Mouse (Mus musculus): ENCODE results near the gene Btg2. TPM values are rescaled to one million over a fixed set of nuclear protein-coding genes. Genes with fewer than 3 reads are reported as not detected.

The Btg2 gene
- polyA plus RNA-seq, 1 experiment = 53.4 TPM

- Histone ChIP-seq H3K4me3 (ENCODE audit: insufficient read depth, low read depth, low read length) (peak overlapping the region; percentile 95), H3K27ac (replicated peaks; ENCODE audit: low read depth, low read length) (peak overlapping the region; percentile 10; the same call in 1 of the 2 replicates), H3K4me1 (ENCODE audit: control insufficient read depth, insufficient read depth, insufficient read length, low read length) (peaks cover 30% of the 10 kb centered on the region)
These were observed 2.1 kb downstream of the Btg2 start for GRCm38 (mm10) chr1:134076789-134077188.

- Histone ChIP-seq H3K27ac (replicated peaks; ENCODE audit: low read depth, low read length) (no peak overlapping the region), H3K4me3 (ENCODE audit: insufficient read depth, low read depth, low read length) (peak overlapping the region; percentile 95), H3K4me1 (ENCODE audit: control insufficient read depth, insufficient read depth, insufficient read length, low read length) (peaks cover 30% of the 10 kb centered on the region)
These were observed 3.4 kb downstream of the Btg2 start for GRCm38 (mm10) chr1:134075532-134075931.

- Histone ChIP-seq H3K4me1 (ENCODE audit: control insufficient read depth, insufficient read depth, insufficient read length, low read length) (peaks cover 23% of the 10 kb centered on the region), H3K4me3 (ENCODE audit: insufficient read depth, low read depth, low read length) (peak overlapping the region; percentile 10; the same call in 1 of the 2 replicates), H3K27ac (replicated peaks; ENCODE audit: low read depth, low read length) (no peak overlapping the region)
These were observed 4.3 kb downstream of the Btg2 start for GRCm38 (mm10) chr1:134074606-134075005.

GRCm38 (mm10) chr1:134074184-134074583 lies 4.7 kb downstream of the Btg2 start:
- H3K4me3 ChIP-seq (ENCODE audit: insufficient read depth, low read depth, low read length) = no peak overlapping the region
- peaks cover 23% of the 10 kb centered on the region for H3K4me1 ChIP-seq (ENCODE audit: control insufficient read depth, insufficient read depth, insufficient read length, low read length)
- no peak overlapping the region for H3K27ac ChIP-seq (replicated peaks; ENCODE audit: low read depth, low read length)

GRCm38 (mm10) chr1:134073658-134074057 lies 5.3 kb downstream of the Btg2 start:
- no peak overlapping the region for H3K27ac ChIP-seq (replicated peaks; ENCODE audit: low read depth, low read length)
- peaks cover 23% of the 10 kb centered on the region for H3K4me1 ChIP-seq (ENCODE audit: control insufficient read depth, insufficient read depth, insufficient read length, low read length)
- no peak overlapping the region for H3K4me3 ChIP-seq (ENCODE audit: insufficient read depth, low read depth, low read length)

GRCm38 (mm10) chr1:134073061-134073564 lies 5.8 kb downstream of the Btg2 start:
- Histone ChIP-seq H3K4me1 (ENCODE audit: control insufficient read depth, insufficient read depth, insufficient read length, low read length) (peaks cover 23% of the 10 kb centered on the region), H3K27ac (replicated peaks; ENCODE audit: low read depth, low read length) (peak overlapping the region; percentile 13; the same call in 1 of the 2 replicates), H3K4me3 (ENCODE audit: insufficient read depth, low read depth, low read length) (no peak overlapping the region)

GRCm38 (mm10) chr1:134071411-134072018 lies 7.4 kb downstream of the Btg2 start:
- peaks cover 23% of the 10 kb centered on the region for H3K4me1 ChIP-seq (ENCODE audit: control insufficient read depth, insufficient read depth, insufficient read length, low read length)

GRCm38 (mm10) chr1:134070099-134070669 lies 8.7 kb downstream of the Btg2 start:
- peaks cover 36% of the 10 kb centered on the region for H3K4me1 ChIP-seq (ENCODE audit: control insufficient read depth, insufficient read depth, insufficient read length, low read length)
- no peak overlapping the region for H3K27ac ChIP-seq (replicated peaks; ENCODE audit: low read depth, low read length)
- H3K4me3 ChIP-seq (ENCODE audit: insufficient read depth, low read depth, low read length) = no peak overlapping the region

More at GRCm38 (mm10) chr1:134071411-134072018, 7.4 kb downstream of the Btg2 start:
- Histone ChIP-seq H3K27ac (replicated peaks; ENCODE audit: low read depth, low read length) (no peak overlapping the region; the same call in 1 of the 2 replicates), H3K4me3 (ENCODE audit: insufficient read depth, low read depth, low read length) (no peak overlapping the region)

- Histone ChIP-seq H3K4me1 (ENCODE audit: control insufficient read depth, insufficient read depth, insufficient read length, low read length) (peaks cover 43% of the 10 kb centered on the region), H3K4me3 (ENCODE audit: insufficient read depth, low read depth, low read length) (no peak overlapping the region), H3K27ac (replicated peaks; ENCODE audit: low read depth, low read length) (peak overlapping the region; percentile 90)
These were observed 11.7 kb downstream of the Btg2 start for GRCm38 (mm10) chr1:134067143-134067619.

GRCm38 (mm10) chr1:134066554-134066953 lies 12.4 kb downstream of the Btg2 start:
- peak overlapping the region; percentile 90 for H3K27ac ChIP-seq (replicated peaks; ENCODE audit: low read depth, low read length)
- H3K4me3 ChIP-seq (ENCODE audit: insufficient read depth, low read depth, low read length) = no peak overlapping the region
- H3K4me1 ChIP-seq (ENCODE audit: control insufficient read depth, insufficient read depth, insufficient read length, low read length) = peaks cover 44% of the 10 kb centered on the region

GRCm38 (mm10) chr1:134065241-134065809 lies 13.6 kb downstream of the Btg2 start:
- peaks cover 46% of the 10 kb centered on the region for H3K4me1 ChIP-seq (ENCODE audit: control insufficient read depth, insufficient read depth, insufficient read length, low read length)
- peak overlapping the region; percentile 90 for H3K27ac ChIP-seq (replicated peaks; ENCODE audit: low read depth, low read length)
- H3K4me3 ChIP-seq (ENCODE audit: insufficient read depth, low read depth, low read length) = no peak overlapping the region

GRCm38 (mm10) chr1:134064296-134064831 lies 14.6 kb downstream of the Btg2 start:
- Histone ChIP-seq H3K27ac (replicated peaks; ENCODE audit: low read depth, low read length) (peak overlapping the region; percentile 90), H3K4me1 (ENCODE audit: control insufficient read depth, insufficient read depth, insufficient read length, low read length) (peaks cover 50% of the 10 kb centered on the region), H3K4me3 (ENCODE audit: insufficient read depth, low read depth, low read length) (no peak overlapping the region)

- Histone ChIP-seq H3K27ac (replicated peaks; ENCODE audit: low read depth, low read length) (peak overlapping the region; percentile 90), H3K4me3 (ENCODE audit: insufficient read depth, low read depth, low read length) (peak overlapping the region; percentile 27), H3K4me1 (ENCODE audit: control insufficient read depth, insufficient read depth, insufficient read length, low read length) (peaks cover 50% of the 10 kb centered on the region)
These were observed 15.2 kb downstream of the Btg2 start for GRCm38 (mm10) chr1:134063773-134064125.

GRCm38 (mm10) chr1:134063086-134063772 lies 15.7 kb downstream of the Btg2 start:
- Histone ChIP-seq H3K4me3 (ENCODE audit: insufficient read depth, low read depth, low read length) (peak overlapping the region; percentile 35), H3K27ac (replicated peaks; ENCODE audit: low read depth, low read length) (peak overlapping the region; percentile 90), H3K4me1 (ENCODE audit: control insufficient read depth, insufficient read depth, insufficient read length, low read length) (peaks cover 52% of the 10 kb centered on the region)

Data from brown adipose tissue, adult 24 weeks (tissue).